Comparison of ENCODE assay signal across 8 mouse cellular contexts in genomic region chr15:83210229-83210628, GRCm38 (mm10). TPM values are rescaled to one million over a fixed set of nuclear protein-coding genes. Genes with fewer than 3 reads are reported as not detected.
DNase-seq lines count a peak whose midpoint lies in the region; ATAC-seq lines count a peak whose summit lies in the region.

No protein-coding gene starts in this region.

- no peaks in the 10 kb centered on the region for H3K27me3 ChIP-seq in intestine, embryonic 16.5 days (replicated peaks; ENCODE audit: control insufficient read depth, insufficient read depth, low read length)
- H3K27me3 ChIP-seq in limb, embryonic 10.5 days (ENCODE audit: low read depth, poor library complexity, severe bottlenecking): no peaks in the 10 kb centered on the region
- H3K27me3 ChIP-seq in midbrain, embryonic 12.5 days: peaks cover 19% of the 10 kb centered on the region

- intact Hi-C loops in gastrocnemius, postnatal 36 days (cut with DNase I): loop anchor here (2.0 kb wide), 2 partner anchors 171 to 309 kb away; no protein-coding TSS in a partner anchor

- H3K9ac ChIP-seq in intestine, embryonic 16.5 days (ENCODE audit: low read depth, low read length): peak overlapping the region; percentile 45
- no peak overlapping the region for H3K9ac ChIP-seq in midbrain, embryonic 12.5 days (replicated peaks)

- ATAC-seq in common myeloid progenitor, adult 5-6 weeks (replicated peaks; ENCODE audit: low read depth, poor library complexity, severe bottlenecking): peak; percentile 73
- ATAC-seq in intestine, embryonic 16.5 days: peak; percentile 34; the same call in 1 of the 2 replicates
- ATAC-seq in midbrain, embryonic 12.5 days (ENCODE audit: low FRiP score, low read depth): no peak

- WGBS in intestine, embryonic 16.5 days: 20% methylated on average over 11 of the region's 11 CpGs
- 21% methylated on average over 11 of the region's 11 CpGs for WGBS in limb, embryonic 10.5 days
- WGBS in midbrain, embryonic 12.5 days: 23% methylated on average over 11 of the region's 11 CpGs

- DNase-seq in left cerebral cortex, adult 18-20 months (ENCODE audit: low spot score in 2 of 2): peak; percentile 56 to 63
- no peak for DNase-seq in left cerebral cortex, adult 11 months (ENCODE audit: low spot score)
- peak; percentile 59 to 64 for DNase-seq in gastrocnemius, postnatal 36 days
- peak; percentile 49 for DNase-seq in limb, embryonic 10.5 days (ENCODE audit: low spot score)
- DNase-seq in spleen, adult 12 weeks (ENCODE audit: low spot score): peak; percentile 8

- no peaks in the 10 kb centered on the region for H3K9me3 ChIP-seq in intestine, embryonic 16.5 days (ENCODE audit: control insufficient read depth, low read length)
- H3K9me3 ChIP-seq in limb, embryonic 10.5 days (replicated peaks): no peaks in the 10 kb centered on the region
- no peaks in the 10 kb centered on the region for H3K9me3 ChIP-seq in midbrain, embryonic 12.5 days

- peaks cover 5% of the 10 kb centered on the region; the same call in 1 of the 2 replicates for H3K4me1 ChIP-seq in intestine, embryonic 16.5 days (ENCODE audit: control insufficient read depth, insufficient read depth, low read length)
- peaks cover 16% of the 10 kb centered on the region for H3K4me1 ChIP-seq in limb, embryonic 10.5 days
- peaks cover 2% of the 10 kb centered on the region; the same call in 1 of the 2 replicates for H3K4me1 ChIP-seq in midbrain, embryonic 12.5 days

- peak overlapping the region; percentile 37 for H3K4me3 ChIP-seq in intestine, embryonic 16.5 days (ENCODE audit: low read length)
- H3K4me3 ChIP-seq in limb, embryonic 10.5 days: peak overlapping the region; percentile 39
- no peak overlapping the region; the same call in 1 of the 2 replicates for H3K4me3 ChIP-seq in midbrain, embryonic 12.5 days

- H3K4me2 ChIP-seq in intestine, embryonic 16.5 days (ENCODE audit: low read depth, low read length): peak overlapping the region; percentile 58
- peak overlapping the region; percentile 43 for H3K4me2 ChIP-seq in midbrain, embryonic 12.5 days (replicated peaks)

- no peak overlapping the region for H3K27ac ChIP-seq in intestine, embryonic 16.5 days (ENCODE audit: low read length)
- H3K27ac ChIP-seq in limb, embryonic 10.5 days: 0 out of 2 replicates have a peak overlapping the region, but pooled peaks have one; percentile 19
- H3K27ac ChIP-seq in midbrain, embryonic 12.5 days (replicated peaks): no peak overlapping the region

- no peaks in the 10 kb centered on the region for H3K36me3 ChIP-seq in intestine, embryonic 16.5 days (ENCODE audit: control insufficient read depth, insufficient read depth, low read length)
- H3K36me3 ChIP-seq in limb, embryonic 10.5 days: no peaks in the 10 kb centered on the region
- H3K36me3 ChIP-seq in midbrain, embryonic 12.5 days: no peaks in the 10 kb centered on the region

RNA-seq across cellular contexts. Expression of gene Cyb5r3, which starts 37.8 kb away (rescaled TPM):
- total RNA-seq in left cerebral cortex, adult 18-20 months (2021): 10 to 100 TPM; 60.3 to 68.1 TPM
- 31.7 and 34.9 TPM in 2 replicates for total RNA-seq in common myeloid progenitor, adult 5-6 weeks (2017)
- total RNA-seq in gastrocnemius, postnatal 36 days (2021): 10 to 100 TPM; 41.8 to 54.2 TPM
- 283 and 299 TPM in 2 replicates for polyA plus RNA-seq in intestine, embryonic 16.5 days (2015; fragmentation: Nextera tagmentation; extraction: Ambion mirVana)
- polyA plus RNA-seq in limb, embryonic 10.5 days (2016; fragmentation: Nextera tagmentation; extraction: Ambion mirVana): 163 and 174 TPM in 2 replicates
- polyA plus RNA-seq in midbrain, embryonic 12.5 days (2016; fragmentation: Nextera tagmentation; extraction: Ambion mirVana): 139 and 148 TPM in 2 replicates

RNA-seq across cellular contexts. Expression of gene A4galt, which starts 41.3 kb away (rescaled TPM):
- total RNA-seq in left cerebral cortex, adult 18-20 months (2021): 1 to 10 TPM; 5.1 TPM
- not detected in 2 replicates for total RNA-seq in common myeloid progenitor, adult 5-6 weeks (2017)
- total RNA-seq in gastrocnemius, postnatal 36 days (2021): 1 to 10 TPM; 2.4 to 3.5 TPM
- polyA plus RNA-seq in intestine, embryonic 16.5 days (2015; fragmentation: Nextera tagmentation; extraction: Ambion mirVana): 3.9 and 4.2 TPM in 2 replicates
- polyA plus RNA-seq in limb, embryonic 10.5 days (2016; fragmentation: Nextera tagmentation; extraction: Ambion mirVana): not detected in 2 replicates
- 2.4 and 2.9 TPM in 2 replicates for polyA plus RNA-seq in midbrain, embryonic 12.5 days (2016; fragmentation: Nextera tagmentation; extraction: Ambion mirVana)
